Mouse (Mus musculus) embryo, embryonic 10 days (tissue): ENCODE measurements at regions not wholly inside any gene's neighbourhood (a gene's known extent, or its start where the extent isn't known, plus 50 kb on each side); places are given as distances from the start of the nearest gene placed in this dataset.
"Not testable (repeated sequence)": the region's sequence is repeated elsewhere in the genome, so short reads cannot be mapped to it uniquely, and the experiment has no call there.

ENCODE experiments used
- DNase-seq: peaks from one replicate; pipeline ENCODE4 v3.0.0-alpha.2; 2015; ENCODE audit warnings: low spot score

DNA sequence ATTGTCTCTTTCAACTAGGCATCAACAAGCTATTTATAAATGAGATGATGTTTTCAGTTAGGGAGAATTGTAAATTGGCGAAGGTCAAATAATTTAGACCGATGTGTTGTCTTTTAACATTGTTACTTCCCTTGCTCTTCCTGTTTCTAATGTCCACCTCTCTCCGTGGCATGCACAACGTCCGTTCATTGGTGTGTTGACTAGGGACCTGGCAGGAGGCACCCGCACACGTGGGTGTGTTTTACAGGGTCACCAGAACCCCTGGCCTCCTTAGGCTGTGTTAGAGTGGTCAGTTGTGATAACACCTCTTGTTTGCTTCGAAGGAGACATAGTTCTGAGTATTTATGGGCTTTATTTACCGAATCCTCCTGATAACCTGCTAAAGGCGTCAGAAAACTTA is 222.8 kb downstream of the Brms1l start:
- DNase-seq: no peak

DNA sequence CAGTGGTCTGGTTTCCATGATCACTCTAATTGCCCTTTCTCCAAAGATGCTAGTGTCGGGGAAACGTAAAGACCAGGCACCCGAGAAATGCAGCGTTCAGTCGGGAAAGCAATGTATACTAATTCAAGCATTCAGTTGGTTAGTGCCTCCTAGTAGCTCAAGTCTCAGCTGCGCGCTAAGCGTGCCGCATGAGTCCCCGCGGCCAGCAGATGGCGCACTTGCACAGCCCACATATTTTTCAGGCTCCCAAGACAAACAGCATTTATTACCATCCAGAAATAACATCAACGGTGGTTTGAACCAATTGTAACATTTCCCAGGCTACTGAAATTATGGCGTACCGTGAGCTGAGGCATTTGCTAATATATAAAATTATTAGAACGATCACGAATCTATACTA is 222.3 kb downstream of the Brms1l start:
- peak; percentile 88 for DNase-seq

GRCm38 (mm10) chr12:56055382-56055781 is 219.3 kb downstream of the Brms1l start:
- DNase-seq: no peak

GRCm38 (mm10) chr12:56046050-56046449 is 209.9 kb downstream of the Brms1l start:
- DNase-seq: no peak

DNA sequence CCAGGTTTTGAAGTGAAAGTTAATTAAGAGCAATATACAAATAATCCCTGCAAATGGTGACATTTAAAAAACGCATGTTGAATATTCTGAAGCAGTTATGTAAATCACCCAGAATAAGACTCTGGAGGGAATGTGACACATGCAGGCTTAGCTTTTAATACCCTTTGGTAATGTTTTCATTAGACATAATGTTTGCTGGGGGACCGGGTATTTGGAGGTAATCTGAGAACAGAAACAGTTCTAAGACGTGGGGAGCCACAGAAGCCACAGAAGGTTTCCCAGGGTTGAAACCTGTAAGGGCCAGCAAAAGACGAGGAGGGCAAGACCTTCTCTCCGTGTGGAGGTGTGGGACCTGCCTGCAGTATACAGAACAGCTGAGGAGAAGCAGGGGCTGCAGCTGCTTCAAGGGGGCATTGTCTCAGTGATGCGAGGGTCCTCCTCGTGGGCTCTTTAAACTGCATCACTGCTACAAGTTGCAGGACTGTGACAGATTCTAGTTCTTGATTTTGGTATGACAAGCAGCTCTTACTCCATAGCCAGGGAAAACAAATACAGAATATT is 184.9 kb downstream of the Brms1l start:
- DNase-seq: peak; percentile 13

GRCm38 (mm10) chr12:56020547-56020946 is 184.4 kb downstream of the Brms1l start:
- DNase-seq: no peak

- DNase-seq: no peak
These were observed 173.9 kb downstream of the Brms1l start for GRCm38 (mm10) chr12:56009976-56010375.

DNA sequence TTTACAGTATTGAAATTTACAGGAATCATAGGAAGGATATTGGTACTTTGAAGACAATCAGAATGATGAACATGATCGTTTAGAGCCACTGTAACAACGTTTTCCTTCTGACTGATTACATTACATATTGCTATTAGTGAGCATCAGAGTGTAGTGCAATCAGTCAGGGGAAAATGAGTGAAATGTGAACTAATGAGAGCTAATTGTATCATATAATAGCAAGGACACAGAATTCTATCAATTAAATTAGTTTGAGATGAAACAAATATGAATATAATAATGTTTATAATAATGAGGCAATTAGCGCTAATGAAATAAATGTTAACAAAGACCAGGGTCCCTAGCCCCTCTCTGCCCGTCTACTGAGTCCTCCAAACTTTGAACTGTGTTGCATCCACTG is 169.7 kb downstream of the Brms1l start:
- DNase-seq: no peak

DNA sequence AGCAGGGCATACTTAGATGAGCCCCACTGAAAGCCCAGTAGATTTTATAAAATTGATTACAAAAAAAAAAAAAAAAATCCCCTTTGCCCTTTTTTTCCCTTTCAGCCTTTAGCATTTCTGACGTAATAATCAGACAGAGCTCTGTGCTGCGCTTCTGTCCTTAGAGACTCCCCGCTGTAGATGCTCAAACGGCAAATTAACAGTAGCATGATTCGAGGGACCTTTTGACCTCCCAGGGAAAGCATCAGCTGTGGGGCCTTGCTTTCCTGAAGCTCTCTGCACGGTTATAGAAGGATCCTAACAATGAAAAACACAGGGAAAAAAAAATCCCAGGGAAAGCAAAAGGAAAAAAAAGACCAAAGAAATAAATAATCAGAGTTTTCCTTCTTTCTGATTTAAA is 169.2 kb downstream of the Brms1l start:
- DNase-seq: peak; percentile 51

DNA sequence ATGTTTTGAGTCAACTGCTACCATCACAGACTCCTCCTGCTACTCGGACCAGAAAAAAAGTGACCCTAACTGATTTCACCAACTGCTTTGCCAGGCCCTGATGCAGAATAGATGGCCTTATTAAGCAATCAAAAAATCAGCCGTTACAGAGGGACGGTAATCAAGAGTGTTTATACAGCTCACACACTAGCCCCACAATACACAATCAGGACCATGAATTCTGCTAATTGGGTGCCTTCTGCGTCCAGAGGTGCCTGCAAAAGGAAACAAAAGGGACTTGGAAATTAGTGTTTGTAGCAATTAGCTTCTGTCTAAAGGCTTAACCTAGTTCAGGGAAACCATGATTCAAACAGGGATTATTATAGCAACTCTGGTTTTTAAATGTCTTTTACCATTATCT is 168.4 kb downstream of the Brms1l start:
- DNase-seq: no peak

GRCm38 (mm10) chr12:56003561-56003960 is 167.4 kb downstream of the Brms1l start:
- no peak for DNase-seq

- no peak for DNase-seq
These were observed 160.7 kb downstream of the Brms1l start for GRCm38 (mm10) chr12:55996585-55997377.

GRCm38 (mm10) chr12:55983565-55984351 is 147.6 kb downstream of the Brms1l start:
- DNase-seq: peak; percentile 18

- DNase-seq: no peak
These were observed 147.0 kb downstream of the Brms1l start for GRCm38 (mm10) chr12:55983128-55983527.

- no peak for DNase-seq
These were observed 138.1 kb downstream of the Brms1l start for GRCm38 (mm10) chr12:55974262-55974661.

DNA sequence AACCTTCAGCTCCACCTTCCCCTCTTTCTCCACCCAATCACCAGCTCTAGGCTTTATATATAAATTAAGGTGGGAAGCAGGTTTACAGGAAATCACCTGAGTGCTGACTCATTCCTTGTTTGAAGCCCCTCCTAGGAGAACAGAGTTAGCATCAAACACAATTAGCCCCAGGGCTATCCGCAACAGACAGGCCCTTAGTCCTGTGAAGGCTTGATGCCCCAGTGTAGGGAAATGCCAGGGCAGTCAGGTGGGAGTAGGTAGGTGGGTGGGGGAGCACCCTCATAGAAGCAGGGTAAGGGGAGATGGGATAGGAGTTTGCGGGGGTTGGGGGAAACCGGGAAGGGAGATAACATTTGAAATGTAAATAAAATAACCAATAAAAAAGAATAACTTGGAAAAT is 123.2 kb downstream of the Brms1l start:
- not testable (repeated sequence) for DNase-seq

DNA sequence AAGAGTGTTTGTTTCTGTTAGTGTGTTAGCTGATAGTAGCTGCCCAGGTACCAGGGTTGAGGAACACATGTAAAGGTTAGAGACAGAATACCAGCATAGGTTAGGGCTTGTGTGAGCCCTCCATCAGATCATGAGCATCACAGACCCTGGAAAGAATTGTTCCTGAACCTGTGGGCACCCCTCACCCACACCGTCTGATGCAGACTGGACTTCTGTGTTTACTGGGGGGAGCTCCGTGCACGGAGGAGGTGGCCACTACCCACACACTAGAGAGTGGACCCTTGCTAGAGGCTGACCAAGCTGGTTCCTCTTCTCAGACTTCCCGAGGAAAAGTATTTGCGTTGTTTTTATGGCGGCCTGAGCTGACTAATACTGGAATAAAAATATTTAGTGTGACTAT is 104.4 kb downstream of the Brms1l start:
- DNase-seq: no peak

DNA sequence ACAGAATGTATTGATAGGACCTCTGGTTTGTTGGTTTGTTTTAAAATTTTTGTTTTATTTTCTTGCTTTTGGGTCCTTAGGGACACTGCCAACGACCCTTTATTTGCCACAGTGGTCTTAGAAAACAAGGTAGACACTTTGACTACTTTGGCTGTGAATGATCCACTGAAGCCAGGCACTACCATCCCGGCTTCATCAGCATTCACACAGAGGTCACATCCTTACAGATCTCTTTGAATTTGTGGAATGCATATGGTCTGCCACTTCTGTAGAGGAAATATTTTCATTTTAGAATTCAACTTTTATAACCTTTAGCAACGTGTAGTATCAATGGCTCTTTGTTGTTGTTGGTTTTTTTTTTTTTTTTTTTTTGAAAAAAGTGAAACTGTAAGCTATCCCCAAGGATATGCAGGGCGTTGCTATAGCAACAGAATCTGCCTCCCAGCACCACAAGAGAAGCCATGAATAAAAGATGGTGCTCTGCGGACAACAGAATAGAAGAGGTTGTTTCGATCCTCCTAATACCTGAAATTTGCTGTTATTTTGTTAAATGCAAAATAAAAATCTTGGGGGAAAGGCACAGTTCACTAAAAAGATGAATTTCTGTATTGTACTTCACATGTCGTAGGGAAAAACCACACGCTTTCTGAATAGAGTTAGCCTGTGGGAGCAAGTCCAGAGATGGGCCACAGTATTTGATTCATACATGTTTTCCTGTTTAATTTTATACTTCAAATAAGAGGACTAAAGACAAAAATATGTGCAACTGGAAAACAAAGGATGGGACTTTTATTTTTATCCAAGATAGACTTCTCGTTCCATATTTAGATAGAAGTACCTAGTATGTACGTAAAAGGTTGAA is 103.4 kb downstream of the Brms1l start:
- peak; percentile 41 for DNase-seq

DNA sequence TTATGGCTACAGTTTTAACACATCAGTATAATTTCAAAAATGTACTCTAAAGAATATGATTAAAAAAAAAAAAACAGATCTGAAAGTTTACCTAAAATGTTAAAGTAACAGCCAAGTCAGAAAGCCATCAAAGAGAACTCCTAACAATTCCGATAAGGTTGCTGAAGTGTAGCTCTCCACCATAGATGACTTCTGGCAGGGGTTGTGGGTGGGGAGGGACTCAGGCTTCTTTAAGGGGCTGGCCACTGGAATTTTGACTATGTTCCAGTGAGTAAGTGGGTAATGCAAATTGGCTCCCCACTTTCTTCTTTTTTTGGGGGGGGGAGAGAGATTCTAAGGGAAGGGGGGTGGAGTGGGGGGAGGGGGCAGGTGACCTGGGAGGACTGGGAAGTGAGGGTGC is 98.0 kb downstream of the Brms1l start:
- no peak for DNase-seq

DNA sequence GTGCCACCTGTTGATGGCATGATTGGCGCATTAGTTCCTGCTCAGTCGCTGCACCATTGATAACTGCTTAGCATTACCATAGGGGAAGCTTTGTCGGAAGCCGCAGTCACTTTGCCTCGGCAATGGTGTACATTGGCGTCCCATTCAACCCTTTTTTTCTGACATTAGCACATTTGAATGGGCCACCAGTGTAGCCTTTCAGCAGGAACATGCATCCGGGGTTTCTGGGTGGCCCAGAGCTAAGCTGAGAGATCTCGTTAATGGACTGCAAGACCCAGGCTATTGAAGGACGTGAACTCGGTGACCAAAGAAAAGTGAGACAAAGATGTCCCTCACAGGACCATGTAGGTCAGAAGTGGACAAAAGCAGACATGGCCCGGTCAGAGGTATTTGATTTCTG is 97.3 kb downstream of the Brms1l start:
- peak; percentile 59 for DNase-seq

DNA sequence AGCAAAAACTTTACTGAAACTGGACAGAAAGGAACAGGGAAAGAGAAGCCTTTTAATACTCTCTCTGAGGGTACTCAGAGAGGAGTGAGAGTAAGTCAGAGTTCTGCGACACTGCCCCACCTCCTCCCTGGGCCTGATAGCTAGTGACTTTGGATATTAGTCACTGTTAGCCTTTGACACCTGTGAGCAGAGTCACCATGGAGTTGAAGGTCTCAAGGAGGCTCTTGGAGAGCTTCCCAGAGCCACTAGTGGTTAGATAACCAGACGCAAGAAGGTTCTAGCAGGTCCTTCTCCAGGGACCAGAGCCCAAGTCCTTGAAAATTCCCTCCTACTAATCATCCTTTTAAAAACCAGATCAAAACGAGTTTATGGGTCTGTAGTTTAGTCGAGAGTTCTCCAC is 94.3 kb downstream of the Brms1l start:
- no peak for DNase-seq

- no peak for DNase-seq
These were observed 90.8 kb downstream of the Brms1l start for GRCm38 (mm10) chr12:55926974-55927321.
